Mouse (Mus musculus) midbrain, embryonic 16.5 days (tissue): Measurements from ENCODE around the gene Gsta1. TPM values are rescaled to one million over a fixed set of nuclear protein-coding genes. Genes with fewer than 3 reads are reported as not detected.
A peak's percentile ranks its signal among the peaks of the same experiment; 100 is the strongest.
"Not testable (repeated sequence)": the region's sequence is repeated elsewhere in the genome, so short reads cannot be mapped to it uniquely, and the experiment has no call there.

ENCODE experiments used
- ATAC-seq: fragments of 200-750 bp; cut with Nextera tagmentation; 2 replicates; pipeline ENCODE4 v1.8.0; 2017; ENCODE audit warnings: moderate TSS enrichment
- H3K27ac ChIP-seq: fragments of 300-500 bp; sonication (generic); 2 replicates; pipeline ENCODE4 v1.5.1; 2014; ENCODE audit warnings: mild to moderate bottlenecking, low read length, mixed read lengths
- H3K27me3 ChIP-seq: fragments of 300-500 bp; sonication (generic); 2 replicates; pipeline ENCODE4 v1.6.1; 2014; ENCODE audit warnings: low read depth, low read length, mixed read lengths; ENCODE audit not compliant: control insufficient read depth, insufficient read depth
- H3K36me3 ChIP-seq: fragments of 300-500 bp; sonication (generic); 2 replicates; pipeline ENCODE4 v1.6.1; 2014; ENCODE audit warnings: mild to moderate bottlenecking, low read length, moderate library complexity, mixed read lengths; ENCODE audit not compliant: control insufficient read depth, insufficient read depth
- H3K4me1 ChIP-seq: fragments of 300-500 bp; sonication (generic); 2 replicates; pipeline ENCODE4 v1.6.1; 2014; ENCODE audit warnings: mild to moderate bottlenecking, low read length, mixed read lengths; ENCODE audit not compliant: control insufficient read depth, insufficient read depth
- H3K4me2 ChIP-seq: fragments of 300-500 bp; sonication (generic); 2 replicates; pipeline ENCODE4 v1.6.1; 2014; ENCODE audit warnings: mild to moderate bottlenecking, low read length, mixed read lengths
- H3K4me3 ChIP-seq: fragments of 300-500 bp; sonication (generic); 2 replicates; pipeline ENCODE4 v1.5.1; 2014; ENCODE audit warnings: low read depth, mild to moderate bottlenecking, low read length, moderate library complexity, mixed read lengths
- H3K9ac ChIP-seq: fragments of 300-500 bp; sonication (generic); 2 replicates; pipeline ENCODE4 v1.6.1; 2014; ENCODE audit warnings: low read depth, low read length, mixed read lengths
- H3K9me3 ChIP-seq: fragments of 300-500 bp; sonication (generic); replicated peaks from 2 replicates; pipeline ENCODE4 v1.6.1; 2014; ENCODE audit warnings: mild to moderate bottlenecking, low read length, mixed read lengths; ENCODE audit not compliant: control insufficient read depth, poor library complexity, severe bottlenecking
- WGBS: fragments of 180-500 bp; shearing (Covaris S2); extraction: QIAGEN DNeasy Blood & Tissue Kit; methylation state at CpG from one replicate; pipeline ENCODE4 v1.1.7; 2014; 5-methylcytosine and 5-hydroxymethylcytosine counted together
- polyA plus RNA-seq: library from polyadenylated mRNA; unstranded; fragments of >200 nt; fragmentation: Nextera tagmentation; extraction: Ambion mirVana; gene quantifications from 2 replicates; pipeline ENCODE4 v1.2.1, GENCODE M21; 2015

Gsta1 gene
- polyA plus RNA-seq: not detected in 2 replicates

- H3K9ac ChIP-seq, H3K9me3 ChIP-seq, H3K4me3 ChIP-seq, H3K27me3 ChIP-seq, H3K27ac ChIP-seq, H3K36me3 ChIP-seq, H3K4me2 ChIP-seq, ATAC-seq, H3K4me1 ChIP-seq: not testable (repeated sequence)
- 85% methylated on average over 1 of the region's 3 CpGs for WGBS
Measured at GRCm38 (mm10) chr9:78230461-78230860, at the start of gene Gsta1. TSS of gene Gsta1 (plus strand) at chr9:78230656.

GRCm38 (mm10) chr9:78182474-78182873 is 48.0 kb upstream of the Gsta1 start, which contains the start of gene Gsta4:
TSS of gene Gsta4 (plus strand) at chr9:78182774.
- H3K4me1 ChIP-seq, H3K4me2 ChIP-seq, H3K27me3 ChIP-seq, H3K36me3 ChIP-seq, H3K27ac ChIP-seq, ATAC-seq, H3K9ac ChIP-seq, H3K4me3 ChIP-seq, H3K9me3 ChIP-seq: not testable (repeated sequence)
- 100% methylated on average over 4 of the region's 7 CpGs for WGBS

GRCm38 (mm10) chr9:78185686-78186085 is 44.8 kb upstream of the Gsta1 start:
- Histone ChIP-seq H3K4me3 (no peak overlapping the region), H3K27ac (no peak overlapping the region), H3K36me3 (no peaks in the 10 kb centered on the region), H3K9ac (no peak overlapping the region), H3K27me3 (peaks cover 3% of the 10 kb centered on the region; the same call in 1 of the 2 replicates), H3K4me1 (peaks cover 4% of the 10 kb centered on the region; the same call in 1 of the 2 replicates), H3K4me2 (no peak overlapping the region), H3K9me3 (no peaks in the 10 kb centered on the region)
- WGBS: 90% methylated on average over 9 of the region's 9 CpGs
- ATAC-seq: no peak

- Histone ChIP-seq H3K36me3 (no peaks in the 10 kb centered on the region), H3K27ac (no peak overlapping the region), H3K4me1 (peaks cover 11% of the 10 kb centered on the region), H3K4me3 (no peak overlapping the region), H3K9ac (no peak overlapping the region), H3K27me3 (peaks cover 3% of the 10 kb centered on the region; the same call in 1 of the 2 replicates), H3K4me2 (no peak overlapping the region), H3K9me3 (no peaks in the 10 kb centered on the region)
- WGBS: 89% methylated on average over 8 of the region's 8 CpGs
- ATAC-seq: no peak
Measured at GRCm38 (mm10) chr9:78188910-78189309, 41.5 kb upstream of the Gsta1 start.

DNA sequence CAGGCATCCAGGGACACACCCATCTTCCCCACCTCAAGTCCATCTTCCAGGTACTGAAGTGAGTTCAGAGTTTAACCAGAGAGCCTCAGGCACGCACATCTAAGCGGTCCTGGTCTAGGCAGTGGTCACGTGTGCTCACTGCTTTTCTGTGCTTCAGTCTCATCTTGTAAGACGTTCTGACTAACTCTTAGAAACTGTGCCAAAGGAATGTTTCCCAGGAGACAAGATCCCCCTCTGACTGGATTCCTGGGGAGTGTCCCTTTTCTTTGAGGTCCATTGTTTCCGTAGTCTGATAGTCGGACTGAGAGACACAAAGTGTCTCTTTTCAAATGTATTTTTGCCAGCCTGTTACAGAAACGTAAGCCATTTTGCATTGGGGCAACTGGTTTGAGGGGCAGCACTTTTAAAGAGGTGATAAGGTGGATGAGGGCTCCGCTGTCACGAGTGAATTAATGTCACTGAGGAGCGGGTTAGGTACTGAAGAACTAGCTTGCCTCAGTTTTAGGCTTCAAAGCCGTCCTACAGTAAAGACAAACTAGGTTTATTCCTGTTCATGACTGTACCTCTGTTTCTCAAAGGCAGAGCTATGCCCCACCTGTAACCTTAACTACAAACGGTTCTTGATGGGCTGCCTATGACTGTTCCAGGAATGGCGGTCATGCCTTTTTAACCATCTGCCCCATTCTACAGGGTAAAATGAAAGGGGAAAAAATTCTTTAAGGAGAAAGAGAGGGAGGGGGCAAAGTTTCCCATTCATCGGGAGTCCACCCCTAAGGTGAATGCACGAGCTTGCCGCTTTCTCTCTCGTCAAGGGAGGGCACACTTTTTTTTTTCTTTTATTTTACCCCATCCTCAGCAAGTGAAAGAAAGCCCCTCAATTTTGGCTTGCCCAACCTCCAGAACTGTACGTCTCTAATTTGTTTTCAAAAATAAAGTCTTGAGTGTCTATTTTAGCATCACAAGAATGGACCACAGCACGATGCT is 39.5 kb upstream of the Gsta1 start:
- Histone ChIP-seq H3K9me3 (no peaks in the 10 kb centered on the region), H3K4me1 (peaks cover 11% of the 10 kb centered on the region), H3K36me3 (no peaks in the 10 kb centered on the region), H3K4me3 (peak overlapping the region; percentile 40), H3K27me3 (peaks cover 3% of the 10 kb centered on the region; the same call in 1 of the 2 replicates), H3K9ac (no peak overlapping the region), H3K4me2 (peak overlapping the region; percentile 77), H3K27ac (no peak overlapping the region)
- WGBS: under 1% methylated on average over 19 of the region's 19 CpGs
- ATAC-seq: peak; percentile 63

DNA sequence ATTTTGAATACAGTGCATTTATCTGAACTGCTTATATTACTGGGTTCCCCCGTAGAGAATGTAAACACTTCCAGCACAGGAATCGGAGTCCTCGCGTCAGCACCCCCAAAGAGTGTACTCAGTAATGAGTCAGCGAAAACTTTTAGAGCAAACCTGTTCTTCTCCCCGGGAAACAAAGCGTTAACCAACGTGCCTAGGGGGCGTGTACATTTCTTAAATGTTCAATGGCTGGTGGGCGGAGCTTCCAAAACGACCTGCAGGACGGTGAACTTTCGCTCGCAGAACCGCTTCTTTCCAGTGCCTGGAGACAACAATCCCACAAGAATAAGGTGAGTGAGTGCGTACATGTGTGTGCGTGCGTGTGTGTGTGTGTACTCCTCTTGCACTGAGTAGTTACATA is 38.7 kb upstream of the Gsta1 start:
- Histone ChIP-seq H3K27me3 (peaks cover 3% of the 10 kb centered on the region; the same call in 1 of the 2 replicates), H3K4me1 (peaks cover 11% of the 10 kb centered on the region), H3K9me3 (no peaks in the 10 kb centered on the region), H3K4me3 (peak overlapping the region; percentile 40), H3K4me2 (peak overlapping the region; percentile 77), H3K9ac (peak overlapping the region; percentile 30), H3K36me3 (no peaks in the 10 kb centered on the region), H3K27ac (no peak overlapping the region)
- peak; percentile 56; the same call in 1 of the 2 replicates for ATAC-seq
- WGBS: under 1% methylated on average over 18 of the region's 18 CpGs

DNA sequence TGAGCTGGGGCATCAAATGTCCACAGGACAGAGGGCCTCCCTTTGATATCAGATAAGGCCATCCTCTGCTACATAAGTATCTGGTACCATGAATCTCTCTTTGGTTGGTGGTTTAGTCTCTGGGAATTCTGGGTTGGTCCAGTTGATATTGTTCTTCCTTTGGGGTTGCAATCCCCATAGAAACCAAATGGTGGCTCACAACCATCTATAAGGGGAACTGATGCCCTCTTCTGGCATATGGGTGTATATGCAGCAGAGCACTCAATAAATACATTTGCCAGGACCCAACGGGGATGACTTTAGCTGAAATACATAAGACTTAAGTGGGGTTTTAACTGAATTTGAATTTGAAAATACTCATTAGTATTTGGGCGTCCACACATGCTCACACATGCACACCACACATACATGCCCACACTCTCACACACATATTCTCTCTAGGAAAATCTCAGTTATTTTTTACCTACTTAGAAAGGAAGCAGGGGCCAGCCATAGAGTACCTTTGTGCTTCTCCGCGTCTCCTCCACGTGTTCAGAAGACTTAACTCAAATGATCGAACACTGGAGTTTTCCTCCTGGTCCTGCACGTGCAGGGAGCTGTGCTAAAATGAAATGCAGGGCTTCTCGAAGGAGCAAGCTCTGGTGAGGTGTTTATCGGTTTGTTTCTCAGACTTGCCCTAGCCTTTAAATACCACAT is 36.4 kb upstream of the Gsta1 start:
- no peak overlapping the region for H3K9ac ChIP-seq
- H3K36me3 ChIP-seq: no peaks in the 10 kb centered on the region
- H3K4me1 ChIP-seq: peaks cover 11% of the 10 kb centered on the region
- H3K4me3 ChIP-seq: no peak overlapping the region
- 49% methylated on average over 9 of the region's 9 CpGs for WGBS
- no peak overlapping the region for H3K4me2 ChIP-seq
- H3K9me3 ChIP-seq: no peaks in the 10 kb centered on the region
- peaks cover 3% of the 10 kb centered on the region; the same call in 1 of the 2 replicates for H3K27me3 ChIP-seq
- H3K27ac ChIP-seq: no peak overlapping the region
- ATAC-seq: no peak

DNA sequence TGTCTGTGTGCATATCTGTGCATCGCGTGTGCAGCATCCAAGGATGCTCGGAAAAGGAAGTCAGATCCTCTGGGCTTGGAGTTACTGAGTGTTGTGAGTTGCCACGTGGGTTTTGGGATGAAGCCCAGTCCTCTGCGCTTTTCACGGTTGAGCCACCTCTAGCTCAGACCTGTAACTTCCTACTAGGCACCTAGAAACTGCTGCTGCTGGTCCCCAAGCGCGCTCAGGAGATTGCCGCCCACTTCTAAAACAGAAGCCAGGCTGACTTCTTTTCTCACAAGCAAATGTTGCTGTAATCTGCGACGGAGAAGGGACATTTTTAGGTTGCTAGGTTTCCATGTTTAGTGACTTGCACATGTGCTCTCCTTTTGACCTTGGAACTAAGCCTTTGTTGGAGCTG is 35.4 kb upstream of the Gsta1 start:
- Histone ChIP-seq H3K9ac (no peak overlapping the region), H3K9me3 (no peaks in the 10 kb centered on the region), H3K27ac (no peak overlapping the region), H3K4me2 (no peak overlapping the region), H3K4me1 (peaks cover 11% of the 10 kb centered on the region), H3K36me3 (no peaks in the 10 kb centered on the region), H3K4me3 (no peak overlapping the region), H3K27me3 (peaks cover 3% of the 10 kb centered on the region; the same call in 1 of the 2 replicates)
- WGBS: 81% methylated on average over 11 of the region's 11 CpGs
- no peak for ATAC-seq
